Mouse (Mus musculus) stomach, postnatal 0 days (tissue): ENCODE results near the gene Mbnl3.
A peak's percentile ranks its signal among the peaks of the same experiment; 100 is the strongest.

Experiments
- CTCF ChIP-seq: IDR thresholded peaks from 2 replicates; pipeline ENCODE4 v1.5.1; 2016; ENCODE audit warnings: antibody characterized with exemption, low read depth, mild to moderate bottlenecking, moderate library complexity
- EP300 ChIP-seq: optimal IDR thresholded peaks from 2 replicates; pipeline ENCODE3; 2016; ENCODE audit warnings: antibody characterized with exemption

DNA sequence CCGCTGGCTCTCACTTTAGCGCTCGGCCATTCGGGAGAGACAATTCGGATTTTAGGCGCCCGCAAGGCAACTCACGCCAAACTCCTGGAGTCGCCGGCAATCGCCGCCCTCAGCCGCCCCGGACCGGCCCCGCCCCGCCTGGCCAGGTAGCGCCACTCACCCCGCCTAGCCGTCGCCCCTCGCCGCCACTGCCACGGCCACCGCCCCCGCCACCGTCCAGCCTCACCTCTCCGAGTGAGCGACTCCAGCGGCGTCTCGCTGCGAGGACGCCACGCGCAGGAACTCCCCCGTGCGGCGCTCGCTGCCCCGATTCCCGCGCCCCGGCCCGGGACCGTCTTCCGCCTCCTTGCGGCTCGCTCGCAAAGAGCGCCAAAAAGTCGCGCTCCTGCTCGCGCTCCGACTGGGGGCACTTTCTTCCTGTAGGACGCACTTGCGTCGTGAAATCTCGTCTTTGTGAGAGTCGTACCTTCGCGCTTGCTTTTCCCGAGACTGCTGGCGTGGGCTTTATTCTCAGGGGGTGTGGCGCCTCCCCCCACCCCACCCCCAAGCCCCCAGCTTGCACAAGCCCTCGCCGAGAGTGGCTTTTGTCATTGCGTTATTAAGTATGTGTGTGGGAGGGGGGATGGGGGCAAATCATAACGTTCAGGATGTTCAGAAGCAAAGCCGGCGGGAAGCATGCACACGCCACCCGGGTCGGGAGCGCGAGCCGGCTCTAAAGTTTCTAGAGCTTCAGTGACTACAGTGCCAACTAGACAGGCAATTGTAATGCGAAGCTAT is 596 bp downstream of the Mbnl3 start:
- no peak for TF ChIP-seq EP300
- peak; percentile 72 for TF ChIP-seq CTCF
